Mouse (Mus musculus) ES-E14 (cell line): ENCODE results near the gene Krt8.

Source experiments
- CHD2 ChIP-seq: IDR thresholded peaks from 2 replicates; pipeline ENCODE4 v1.6.1; 2014; ENCODE audit warnings: mild to moderate bottlenecking, low read depth, low read length, inconsistent platforms
- MAFK ChIP-seq: IDR thresholded peaks from 2 replicates; pipeline ENCODE4 v1.6.1; 2014; ENCODE audit warnings: mild to moderate bottlenecking, low read depth, low read length, inconsistent platforms; ENCODE audit not compliant: insufficient read depth
- ZC3H11A ChIP-seq: IDR thresholded peaks from 2 replicates; pipeline ENCODE4 v1.6.1; 2012; ENCODE audit warnings: low read depth, mild to moderate bottlenecking, inconsistent platforms, low read length, borderline replicate concordance

DNA sequence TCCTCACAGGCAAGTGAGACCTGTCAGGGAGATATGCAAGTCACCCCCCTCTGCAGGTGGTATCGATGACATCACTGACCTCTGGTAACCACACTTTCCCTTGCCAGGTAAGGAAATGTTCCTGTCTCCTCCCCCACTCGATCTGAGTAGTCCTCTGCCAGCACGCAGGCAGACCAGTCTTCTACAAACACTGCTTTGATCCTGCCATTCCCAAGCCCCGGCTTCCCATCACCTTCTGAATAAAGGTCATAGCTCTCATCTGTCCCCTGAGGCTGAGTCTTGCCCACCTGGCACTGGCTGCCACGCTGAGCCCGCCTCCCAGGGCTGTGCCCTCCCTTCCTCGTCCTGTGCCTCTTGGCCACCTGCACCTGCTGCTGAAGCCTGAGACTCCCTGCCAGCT lies 12.5 kb upstream of the Krt8 start:
- TF ChIP-seq ZC3H11A = no peak
- TF ChIP-seq MAFK = 0 out of 2 replicates have a peak, but pooled peaks have one; percentile 39
- no peak for TF ChIP-seq CHD2
